Mouse (Mus musculus) macrophage (primary cell): ENCODE results near the gene Tnfsfm13. TPM values are rescaled to one million over a fixed set of nuclear protein-coding genes. Genes with fewer than 3 reads are reported as not detected.

Experiments
- H3K27ac ChIP-seq: fragments of 350-480 bp; formaldehyde crosslinking; 2 replicates; pipeline ENCODE4 v1.9.0; 2021
- H3K36me3 ChIP-seq: fragments of 350-480 bp; formaldehyde crosslinking; 2 replicates; pipeline ENCODE4 v1.9.0; 2021; ENCODE audit errors: inconsistent target
- H3K4me3 ChIP-seq: fragments of 350-480 bp; formaldehyde crosslinking; 2 replicates; pipeline ENCODE4 v1.9.0; 2021; ENCODE audit errors: inconsistent target
- H3K79me2 ChIP-seq: fragments of 350-480 bp; formaldehyde crosslinking; 2 replicates; pipeline ENCODE4 v1.9.0; 2021; ENCODE audit errors: inconsistent target
- WGBS: methylation state at CpG from one replicate; pipeline ENCODE4 v1.1.7; 2026; ENCODE audit warnings: inconsistent platforms; ENCODE audit not compliant: missing documents; 5-methylcytosine and 5-hydroxymethylcytosine counted together
- polyA plus RNA-seq: library from polyadenylated mRNA; stranded (reverse); fragments of 250-400 nt; gene quantifications from 3 replicates; pipeline ENCODE4 v1.2.4, GENCODE M21; 2018; ENCODE audit warnings: inconsistent platforms

Tnfsfm13 gene
- polyA plus RNA-seq, 1 experiment from 2014 or later, result 25.5 TPM

GRCm38 (mm10) chr11:69661221-69661881, 34.5 kb downstream of the Tnfsfm13 start:
- peak overlapping the region; percentile 100 for H3K27ac ChIP-seq
- H3K79me2 ChIP-seq, result peaks cover 77% of the 10 kb centered on the region
- peaks cover 30% of the 10 kb centered on the region; the same call in 1 of the 2 replicates for H3K36me3 ChIP-seq
- WGBS, result 89% methylated on average over 3 of the region's 3 CpGs
- peak overlapping the region; percentile 88 for H3K4me3 ChIP-seq

GRCm38 (mm10) chr11:69657462-69657881, 38.4 kb downstream of the Tnfsfm13 start:
- 79% methylated on average over 10 of the region's 15 CpGs for WGBS
- peaks cover 45% of the 10 kb centered on the region for H3K79me2 ChIP-seq
- H3K4me3 ChIP-seq, result no peak overlapping the region
- peaks cover 39% of the 10 kb centered on the region; the same call in 1 of the 2 replicates for H3K36me3 ChIP-seq
- H3K27ac ChIP-seq, result no peak overlapping the region

- Histone ChIP-seq H3K27ac (no peak overlapping the region), H3K79me2 (peaks cover 44% of the 10 kb centered on the region), H3K36me3 (peaks cover 45% of the 10 kb centered on the region; the same call in 1 of the 2 replicates), H3K4me3 (no peak overlapping the region)
- 79% methylated on average over 10 of the region's 10 CpGs for WGBS
Observed at GRCm38 (mm10) chr11:69656617-69657461, 39.1 kb downstream of the Tnfsfm13 start.

GRCm38 (mm10) chr11:69656065-69656455, 39.8 kb downstream of the Tnfsfm13 start:
- WGBS, result 96% methylated on average over 5 of the region's 5 CpGs
- no peak overlapping the region for H3K27ac ChIP-seq
- H3K79me2 ChIP-seq, result peaks cover 36% of the 10 kb centered on the region
- peaks cover 50% of the 10 kb centered on the region; the same call in 1 of the 2 replicates for H3K36me3 ChIP-seq
- H3K4me3 ChIP-seq, result no peak overlapping the region

GRCm38 (mm10) chr11:69655264-69656064, 40.4 kb downstream of the Tnfsfm13 start, which contains the start of gene Sox15:
Gene Sox15, plus strand, starts transcription at chr11:69655314.
- H3K27ac ChIP-seq, result peak within 1 kb of the TSS; percentile 46
- peaks cover 30% of the 10 kb centered on the region for H3K79me2 ChIP-seq
- H3K36me3 ChIP-seq, result peaks cover 56% of the 10 kb centered on the region; the same call in 1 of the 2 replicates
- H3K4me3 ChIP-seq, result no peak within 1 kb of the TSS
- 79% methylated on average over 31 of the region's 34 CpGs for WGBS

- peaks cover 23% of the 10 kb centered on the region for H3K79me2 ChIP-seq
- H3K27ac ChIP-seq, result peak overlapping the region; percentile 46
- 40% methylated on average over 9 of the region's 9 CpGs for WGBS
- peaks cover 63% of the 10 kb centered on the region for H3K36me3 ChIP-seq
- no peak overlapping the region for H3K4me3 ChIP-seq
Observed at GRCm38 (mm10) chr11:69654760-69655159, 41.1 kb downstream of the Tnfsfm13 start.

- Histone ChIP-seq H3K79me2 (peaks cover 9% of the 10 kb centered on the region), H3K36me3 (peaks cover 64% of the 10 kb centered on the region), H3K27ac (no peak overlapping the region), H3K4me3 (no peak overlapping the region)
- 96% methylated on average over 5 of the region's 5 CpGs for WGBS
Observed at GRCm38 (mm10) chr11:69653399-69653798, 42.5 kb downstream of the Tnfsfm13 start.

GRCm38 (mm10) chr11:69645860-69646259, 50.0 kb downstream of the Tnfsfm13 start:
- WGBS, result 95% methylated on average over 5 of the region's 5 CpGs
- H3K79me2 ChIP-seq, result no peaks in the 10 kb centered on the region
- no peak overlapping the region for H3K27ac ChIP-seq
- H3K4me3 ChIP-seq, result no peak overlapping the region
- peaks cover 80% of the 10 kb centered on the region for H3K36me3 ChIP-seq

GRCm38 (mm10) chr11:69635471-69635870, 60.4 kb downstream of the Tnfsfm13 start:
- Histone ChIP-seq H3K4me3 (no peak overlapping the region), H3K27ac (no peak overlapping the region), H3K79me2 (peaks cover 60% of the 10 kb centered on the region), H3K36me3 (peaks cover 17% of the 10 kb centered on the region)
- WGBS, result 82% methylated on average over 3 of the region's 3 CpGs

GRCm38 (mm10) chr11:69633128-69633866, 62.6 kb downstream of the Tnfsfm13 start:
- peak overlapping the region; percentile 37 for H3K27ac ChIP-seq
- H3K36me3 ChIP-seq, result no peaks in the 10 kb centered on the region
- H3K4me3 ChIP-seq, result peak overlapping the region; percentile 71
- WGBS, result 2% methylated on average over 48 of the region's 50 CpGs
- peaks cover 52% of the 10 kb centered on the region for H3K79me2 ChIP-seq

Other genes with a start within 250 kb of the Tnfsfm13 start
- gene Dnah2, start 147.0 kb downstream of the Tnfsfm13 start, polyA plus RNA-seq, result 0.32 to 3.0 TPM (median 1.5 TPM) in 3 replicates
- 0.06 TPM in 1 of 3 replicates, not detected in the others for gene Efnb3, start 135.9 kb downstream of the Tnfsfm13 start, polyA plus RNA-seq
- gene Wrap53, start 115.8 kb downstream of the Tnfsfm13 start, polyA plus RNA-seq, result 4.4 to 5.0 TPM (median 5.0 TPM) in 3 replicates
- 32.6 to 59.9 TPM (median 52.5 TPM) in 3 replicates for gene Trp53, start 115.7 kb downstream of the Tnfsfm13 start, polyA plus RNA-seq
- not detected in 3 replicates for gene Atp1b2, start 90.2 kb downstream of the Tnfsfm13 start, polyA plus RNA-seq
- gene Shbg, start 78.2 kb downstream of the Tnfsfm13 start, polyA plus RNA-seq, result not detected in 3 replicates
- gene Sat2, start 74.1 kb downstream of the Tnfsfm13 start, polyA plus RNA-seq, result 1.6 to 2.2 TPM (median 1.6 TPM) in 3 replicates
- 36.0 to 36.7 TPM (median 36.3 TPM) in 3 replicates for gene Fxr2, start 63.1 kb downstream of the Tnfsfm13 start, polyA plus RNA-seq
- 0.46 TPM in 1 of 3 replicates, not detected in the others for gene Sox15, start 40.8 kb downstream of the Tnfsfm13 start, polyA plus RNA-seq
- 81.7 to 90.9 TPM (median 89.2 TPM) in 3 replicates for gene Mpdu1, start 33.5 kb downstream of the Tnfsfm13 start, polyA plus RNA-seq
- gene Cd68, start 29.9 kb downstream of the Tnfsfm13 start, polyA plus RNA-seq, result 3,562 to 8,261 TPM (median 3,776 TPM) in 3 replicates
- 683 to 1,306 TPM (median 693 TPM) in 3 replicates for gene Eif4a1, start 23.7 kb downstream of the Tnfsfm13 start, polyA plus RNA-seq
- gene Senp3, start 14.0 kb downstream of the Tnfsfm13 start, polyA plus RNA-seq, result 57.8 to 99.6 TPM (median 77.5 TPM) in 3 replicates
- 16.4 to 43.4 TPM (median 40.3 TPM) in 3 replicates for gene Tnfsf13, start 10.3 kb downstream of the Tnfsfm13 start, polyA plus RNA-seq
- gene Tnfsf12, start 249 bp downstream of the Tnfsfm13 start, polyA plus RNA-seq, result 89.2 to 140 TPM (median 130 TPM) in 3 replicates
- gene Polr2a, start 62.5 kb upstream of the Tnfsfm13 start, polyA plus RNA-seq, result 63.4 to 133 TPM (median 79.6 TPM) in 3 replicates
- gene Slc35g3, start 65.9 kb upstream of the Tnfsfm13 start, polyA plus RNA-seq, result not detected in 3 replicates
- gene Zbtb4, start 69.8 kb upstream of the Tnfsfm13 start, polyA plus RNA-seq, result 11.6 to 17.8 TPM (median 12.0 TPM) in 3 replicates
- not detected in 3 replicates for gene Chrnb1, start 99.8 kb upstream of the Tnfsfm13 start, polyA plus RNA-seq
- 0.69 to 2.7 TPM (median 2.3 TPM) in 3 replicates for gene Fgf11, start 105.8 kb upstream of the Tnfsfm13 start, polyA plus RNA-seq
- not detected in 3 replicates for gene Tmem102, start 109.5 kb upstream of the Tnfsfm13 start, polyA plus RNA-seq
- not detected in 3 replicates for gene Gm39566, start 119.2 kb upstream of the Tnfsfm13 start, polyA plus RNA-seq
- not detected in 3 replicates for gene Spem2, start 122.4 kb upstream of the Tnfsfm13 start, polyA plus RNA-seq
- gene Spem1, start 126.1 kb upstream of the Tnfsfm13 start, polyA plus RNA-seq, result not detected in 3 replicates
- gene Nlgn2, start 141.7 kb upstream of the Tnfsfm13 start, polyA plus RNA-seq, result 0.80 to 2.1 TPM (median 1.0 TPM) in 3 replicates
- 71.2 to 302 TPM (median 269 TPM) in 3 replicates for gene Tmem256, start 142.4 kb upstream of the Tnfsfm13 start, polyA plus RNA-seq
- gene Plscr3, start 150.3 kb upstream of the Tnfsfm13 start, polyA plus RNA-seq, result 23.8 to 38.1 TPM (median 36.6 TPM) in 3 replicates
- not detected in 3 replicates for gene Tnk1, start 162.6 kb upstream of the Tnfsfm13 start, polyA plus RNA-seq
- gene Tmem95, start 181.9 kb upstream of the Tnfsfm13 start, polyA plus RNA-seq, result not detected in 3 replicates
- 4.3 to 5.6 TPM (median 5.5 TPM) in 3 replicates for gene Kctd11, start 185.3 kb upstream of the Tnfsfm13 start, polyA plus RNA-seq
- gene Acap1, start 199.4 kb upstream of the Tnfsfm13 start, polyA plus RNA-seq, result 0.54 to 0.68 TPM (median 0.62 TPM) in 3 replicates
- gene 2810408A11Rik, start 204.9 kb upstream of the Tnfsfm13 start, polyA plus RNA-seq, result not detected in 3 replicates
- gene Neurl4, start 205.0 kb upstream of the Tnfsfm13 start, polyA plus RNA-seq, result 14.9 to 19.2 TPM (median 15.6 TPM) in 3 replicates
- 48.3 to 74.1 TPM (median 49.3 TPM) in 3 replicates for gene Gps2, start 217.8 kb upstream of the Tnfsfm13 start, polyA plus RNA-seq
- 339 to 874 TPM (median 348 TPM) in 3 replicates for gene Eif5a, start 225.9 kb upstream of the Tnfsfm13 start, polyA plus RNA-seq
- gene Ybx2, start 239.7 kb upstream of the Tnfsfm13 start, polyA plus RNA-seq, result not detected in 3 replicates